In the genomic region with DNA sequence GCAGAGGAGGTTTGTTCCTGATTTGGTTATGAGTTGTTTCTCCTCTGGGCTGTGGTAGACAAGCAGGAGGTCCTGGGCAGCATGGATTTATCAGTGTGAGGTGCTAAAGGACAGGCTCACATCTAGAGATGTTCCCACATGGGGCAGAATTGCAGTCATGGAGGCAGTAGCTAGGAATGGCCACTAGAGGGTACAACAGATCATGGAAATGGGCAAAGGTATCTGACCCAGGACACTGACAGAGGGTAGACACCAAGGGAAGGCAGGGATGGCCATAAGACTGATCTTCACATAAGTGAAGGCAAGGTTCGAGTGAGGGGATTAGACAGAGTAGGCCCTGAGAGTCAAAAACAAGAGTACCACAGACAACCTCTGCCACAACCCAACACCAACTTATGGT, we compare ENCODE assay signal across 9 mouse cellular contexts. TPM values are rescaled to one million over a fixed set of nuclear protein-coding genes. Genes with fewer than 3 reads are reported as not detected.
DNase-seq lines count a peak whose midpoint lies in the region; ATAC-seq lines count a peak whose summit lies in the region.
"Had no signal": no experiment of that assay in that cellular context is flagged by ENCODE, and none has a peak within 500 bp of the region (broad histone marks: within the 10 kb centered on the region; RNA-seq: fewer than 3 reads in every experiment).

No protein-coding gene starts in this region.

- H3K4me1 ChIP-seq in embryonic facial prominence, embryonic 10.5 days, result no peaks in the 10 kb centered on the region
- no peaks in the 10 kb centered on the region for H3K4me1 ChIP-seq in hindbrain, embryonic 16.5 days (ENCODE audit: control insufficient read depth, insufficient read depth, low read depth, low read length)
- no peaks in the 10 kb centered on the region for H3K4me1 ChIP-seq in midbrain, embryonic 11.5 days (ENCODE audit: control insufficient read depth, insufficient read depth, low read length)
- H3K4me1 ChIP-seq: neural tube, embryonic 13.5 days had no signal

- intact Hi-C loops in left cerebral cortex, postnatal 25 days (cut with DNase I), result loop anchor here (5.0 kb wide), 1 partner anchor 225 kb away; no protein-coding TSS in a partner anchor

- 74% methylated on average over 1 of the region's 1 CpGs for WGBS in embryonic facial prominence, embryonic 10.5 days
- WGBS in hindbrain, embryonic 16.5 days, result 75% methylated on average over 1 of the region's 1 CpGs
- WGBS in midbrain, embryonic 11.5 days, result 38% methylated on average over 1 of the region's 1 CpGs

- peak; percentile 37 for DNase-seq in ovary, postnatal 14 days (ENCODE audit: low spot score)
- DNase-seq in ovary, postnatal 10 days (ENCODE audit: low spot score), result no peak
- peak; percentile 28 for DNase-seq in adrenal gland, postnatal 25 days
- peak; percentile 47 for DNase-seq in embryonic facial prominence, embryonic 10.5 days (ENCODE audit: low spot score)
- peak; percentile 43 to 47 for DNase-seq in left cerebral cortex, postnatal 25 days (ENCODE audit: low spot score in 2 of 2)
- DNase-seq in midbrain, embryonic 11.5 days (ENCODE audit: low spot score, missing footprints), result peak; percentile 88
- DNase-seq in thymus, postnatal 25 days, result peak; percentile 60

- H3K27ac ChIP-seq in embryonic facial prominence, embryonic 10.5 days (replicated peaks), result no peak overlapping the region
- H3K27ac ChIP-seq in hindbrain, embryonic 16.5 days (ENCODE audit: low read depth, low read length), result no peak overlapping the region
- no peak overlapping the region for H3K27ac ChIP-seq in midbrain, embryonic 11.5 days (ENCODE audit: low read depth, low read length)
- H3K27ac ChIP-seq: neural tube, embryonic 13.5 days had no signal

- no peaks in the 10 kb centered on the region for H3K9me3 ChIP-seq in embryonic facial prominence, embryonic 10.5 days
- no peaks in the 10 kb centered on the region for H3K9me3 ChIP-seq in hindbrain, embryonic 16.5 days (ENCODE audit: control insufficient read depth, low read length)
- no peaks in the 10 kb centered on the region for H3K9me3 ChIP-seq in midbrain, embryonic 11.5 days (ENCODE audit: control insufficient read depth, low read length)
- H3K9me3 ChIP-seq: neural tube, embryonic 13.5 days had no signal

- H3K36me3 ChIP-seq in embryonic facial prominence, embryonic 10.5 days (replicated peaks), result peaks cover 28% of the 10 kb centered on the region
- peaks cover 10% of the 10 kb centered on the region for H3K36me3 ChIP-seq in hindbrain, embryonic 16.5 days (ENCODE audit: control insufficient read depth, insufficient read depth, low read length)
- no peaks in the 10 kb centered on the region; the same call in none of the 2 replicates for H3K36me3 ChIP-seq in midbrain, embryonic 11.5 days (ENCODE audit: control insufficient read depth, insufficient read depth, low read length)

- H3K4me3 ChIP-seq in embryonic facial prominence, embryonic 10.5 days, result no peak overlapping the region
- no peak overlapping the region for H3K4me3 ChIP-seq in hindbrain, embryonic 16.5 days (ENCODE audit: low read length)
- no peak overlapping the region for H3K4me3 ChIP-seq in midbrain, embryonic 11.5 days (ENCODE audit: low read depth, low read length)
- H3K4me3 ChIP-seq: neural tube, embryonic 13.5 days had no signal

- H3K27me3 ChIP-seq in embryonic facial prominence, embryonic 10.5 days (replicated peaks; ENCODE audit: low read depth, poor library complexity, severe bottlenecking), result no peaks in the 10 kb centered on the region
- no peaks in the 10 kb centered on the region for H3K27me3 ChIP-seq in hindbrain, embryonic 16.5 days (replicated peaks; ENCODE audit: control insufficient read depth, insufficient read depth, low read length)
- no peaks in the 10 kb centered on the region for H3K27me3 ChIP-seq in midbrain, embryonic 11.5 days (ENCODE audit: control insufficient read depth, insufficient read depth, low read length)
- H3K27me3 ChIP-seq: neural tube, embryonic 13.5 days had no signal

- ATAC-seq in hindbrain, embryonic 16.5 days, result peak; percentile 45; the same call in 1 of the 2 replicates
- peak; percentile 66 for ATAC-seq in midbrain, embryonic 11.5 days (ENCODE audit: low FRiP score)

- H3K9ac ChIP-seq in hindbrain, embryonic 16.5 days (ENCODE audit: low read depth, low read length), result no peak overlapping the region
- H3K9ac ChIP-seq in midbrain, embryonic 11.5 days (ENCODE audit: low read length), result no peak overlapping the region
- H3K9ac ChIP-seq: neural tube, embryonic 13.5 days had no signal

- no peak overlapping the region for H3K4me2 ChIP-seq in hindbrain, embryonic 16.5 days (ENCODE audit: low read length)
- H3K4me2 ChIP-seq in midbrain, embryonic 11.5 days, result no peak overlapping the region
- H3K4me2 ChIP-seq: neural tube, embryonic 13.5 days had no signal

RNA-seq across cellular contexts. Expression of gene Atp5k, which starts 7.1 kb away (rescaled TPM):
- 347 and 535 TPM in 2 replicates for total RNA-seq in adrenal gland, postnatal 25 days (2021)
- polyA plus RNA-seq in embryonic facial prominence, embryonic 10.5 days (2016; fragmentation: Nextera tagmentation; extraction: Ambion mirVana), result 378 and 386 TPM in 2 replicates
- polyA plus RNA-seq in hindbrain, embryonic 16.5 days (2015; fragmentation: Nextera tagmentation; extraction: Ambion mirVana), result 329 and 384 TPM in 2 replicates
- 100 to 1,000 TPM; 270 to 287 TPM for total RNA-seq in left cerebral cortex, postnatal 25 days (2021)
- polyA plus RNA-seq in midbrain, embryonic 11.5 days (2014; fragmentation: Nextera tagmentation; extraction: Ambion mirVana), result 392 and 433 TPM in 2 replicates

RNA-seq across cellular contexts. Expression of gene Mfsd7a, which starts 21.5 kb away (rescaled TPM):
- total RNA-seq in adrenal gland, postnatal 25 days (2021), result 1.1 TPM in 2 replicates
- 0.11 and 0.15 TPM in 2 replicates for polyA plus RNA-seq in embryonic facial prominence, embryonic 10.5 days (2016; fragmentation: Nextera tagmentation; extraction: Ambion mirVana)
- polyA plus RNA-seq in hindbrain, embryonic 16.5 days (2015; fragmentation: Nextera tagmentation; extraction: Ambion mirVana), result 0.20 and 0.29 TPM in 2 replicates
- under 1 TPM; 0.25 to 0.69 TPM for total RNA-seq in left cerebral cortex, postnatal 25 days (2021)
- polyA plus RNA-seq in midbrain, embryonic 11.5 days (2014; fragmentation: Nextera tagmentation; extraction: Ambion mirVana), result 0.18 TPM in 1 of 2 replicates, not detected in the other

RNA-seq across cellular contexts. Expression of gene Pcgf3, which starts 33.8 kb away (rescaled TPM):
- 40.3 and 55.4 TPM in 2 replicates for total RNA-seq in adrenal gland, postnatal 25 days (2021)
- polyA plus RNA-seq in embryonic facial prominence, embryonic 10.5 days (2016; fragmentation: Nextera tagmentation; extraction: Ambion mirVana), result 23.3 and 23.8 TPM in 2 replicates
- polyA plus RNA-seq in hindbrain, embryonic 16.5 days (2015; fragmentation: Nextera tagmentation; extraction: Ambion mirVana), result 20.2 and 22.8 TPM in 2 replicates
- total RNA-seq in left cerebral cortex, postnatal 25 days (2021), result 10 to 100 TPM; 47.2 to 58.5 TPM
- polyA plus RNA-seq in midbrain, embryonic 11.5 days (2014; fragmentation: Nextera tagmentation; extraction: Ambion mirVana), result 29.2 and 34.0 TPM in 2 replicates

RNA-seq across cellular contexts. Expression of gene Pde6b, which starts 39.0 kb away (rescaled TPM):
- not detected in 2 replicates for total RNA-seq in adrenal gland, postnatal 25 days (2021)
- 0.16 and 0.39 TPM in 2 replicates for polyA plus RNA-seq in embryonic facial prominence, embryonic 10.5 days (2016; fragmentation: Nextera tagmentation; extraction: Ambion mirVana)
- 0.30 TPM in 1 of 2 replicates, not detected in the other for polyA plus RNA-seq in hindbrain, embryonic 16.5 days (2015; fragmentation: Nextera tagmentation; extraction: Ambion mirVana)
- under 1 TPM; 0.16 to 0.27 TPM for total RNA-seq in left cerebral cortex, postnatal 25 days (2021)
- 0.18 and 0.29 TPM in 2 replicates for polyA plus RNA-seq in midbrain, embryonic 11.5 days (2014; fragmentation: Nextera tagmentation; extraction: Ambion mirVana)

RNA-seq across cellular contexts. Expression of gene Gm42517, which starts 59.5 kb away (rescaled TPM):
- total RNA-seq in adrenal gland, postnatal 25 days (2021), result 1.8 and 2.0 TPM in 2 replicates
- not detected in 2 replicates for polyA plus RNA-seq in embryonic facial prominence, embryonic 10.5 days (2016; fragmentation: Nextera tagmentation; extraction: Ambion mirVana)
- 3.2 and 3.6 TPM in 2 replicates for polyA plus RNA-seq in hindbrain, embryonic 16.5 days (2015; fragmentation: Nextera tagmentation; extraction: Ambion mirVana)
- total RNA-seq in left cerebral cortex, postnatal 25 days (2021), result 10 to 100 TPM; 69.2 to 70.0 TPM
- polyA plus RNA-seq in midbrain, embryonic 11.5 days (2014; fragmentation: Nextera tagmentation; extraction: Ambion mirVana), result 0.11 and 0.17 TPM in 2 replicates
